Mouse (Mus musculus) embryonic fibroblast, embryonic 13.5 days (primary cell): ENCODE results near the gene Fndc7.

ENCODE experiments used
- CTCF ChIP-seq: IDR thresholded peaks from 2 replicates; pipeline ENCODE4 v1.5.1; 2011; ENCODE audit warnings: mild to moderate bottlenecking, control low read depth, low read length, moderate library complexity, borderline replicate concordance; ENCODE audit not compliant: insufficient read depth
- POLR2A ChIP-seq: IDR thresholded peaks from 2 replicates; pipeline ENCODE4 v1.6.1; 2011; ENCODE audit warnings: low read depth, mild to moderate bottlenecking, control low read depth, low read length, moderate library complexity

GRCm38 (mm10) chr3:108865129-108865528, 24.7 kb downstream of the Fndc7 start:
- TF ChIP-seq POLR2A (no peak), CTCF (no peak)
